Mouse (Mus musculus) bone marrow macrophage, adult 2 months (primary cell): ENCODE results near the gene Kcnip3. TPM values are rescaled to one million over a fixed set of nuclear protein-coding genes. Genes with fewer than 3 reads are reported as not detected.

Experiments
- H3K27ac ChIP-seq: 2 replicates; pipeline ENCODE4 v1.5.1; 2012; ENCODE audit warnings: low read depth, low read length; ENCODE audit not compliant: insufficient read depth
- H3K4me1 ChIP-seq: 2 replicates; pipeline ENCODE4 v1.6.1; 2012; ENCODE audit warnings: low read length; ENCODE audit not compliant: control insufficient read depth, insufficient read depth
- H3K4me3 ChIP-seq: 2 replicates; pipeline ENCODE4 v1.5.1; 2012; ENCODE audit warnings: mild to moderate bottlenecking, low read length, moderate library complexity; ENCODE audit not compliant: insufficient read depth
- CTCF ChIP-seq: IDR thresholded peaks from 2 replicates; pipeline ENCODE4 v1.5.1; 2012; ENCODE audit warnings: low read depth, mild to moderate bottlenecking, low read length, moderate library complexity
- POLR2A ChIP-seq: IDR thresholded peaks from 2 replicates; pipeline ENCODE4 v1.6.1; 2012; ENCODE audit warnings: mild to moderate bottlenecking, low read depth, low read length, borderline replicate concordance
- polyA plus RNA-seq: library from polyadenylated mRNA; stranded (reverse); fragments of >200 nt; gene quantifications from 2 replicates; pipeline ENCODE4 v1.2.4, GENCODE M21; 2012; ENCODE audit not compliant: missing spikeins, insufficient read depth, insufficient read length

The Kcnip3 gene
- not detected in 2 replicates for polyA plus RNA-seq

GRCm38 (mm10) chr2:127522006-127522441 is at the start of gene Kcnip3:
Gene Kcnip3 (minus strand): TSS chr2:127522094.
- H3K4me1 ChIP-seq = peaks cover 41% of the 10 kb centered on the region
- H3K27ac ChIP-seq = no peak within 1 kb of the TSS
- TF ChIP-seq CTCF (no peak), POLR2A (no peak)
- no peak within 1 kb of the TSS for H3K4me3 ChIP-seq

GRCm38 (mm10) chr2:127559070-127559966 is 37.4 kb upstream of the Kcnip3 start:
- TF ChIP-seq CTCF = peak; percentile 79
- TF ChIP-seq POLR2A = no peak
- no peak overlapping the region for H3K4me3 ChIP-seq
- no peaks in the 10 kb centered on the region for H3K4me1 ChIP-seq
- H3K27ac ChIP-seq = no peak overlapping the region

GRCm38 (mm10) chr2:127551078-127551477 is 29.2 kb upstream of the Kcnip3 start:
- TF ChIP-seq POLR2A (no peak), CTCF (peak; percentile 23; the same call in 1 of the 2 replicates)
- no peaks in the 10 kb centered on the region for H3K4me1 ChIP-seq
- no peak overlapping the region for H3K27ac ChIP-seq
- H3K4me3 ChIP-seq = no peak overlapping the region

GRCm38 (mm10) chr2:127550446-127550845 is 28.6 kb upstream of the Kcnip3 start:
- Histone ChIP-seq H3K27ac (no peak overlapping the region), H3K4me3 (no peak overlapping the region), H3K4me1 (no peaks in the 10 kb centered on the region)
- TF ChIP-seq CTCF = no peak
- no peak for TF ChIP-seq POLR2A

GRCm38 (mm10) chr2:127549711-127550110 is 27.8 kb upstream of the Kcnip3 start:
- no peak overlapping the region for H3K27ac ChIP-seq
- H3K4me3 ChIP-seq = no peak overlapping the region
- TF ChIP-seq POLR2A (no peak), CTCF (no peak)
- H3K4me1 ChIP-seq = no peaks in the 10 kb centered on the region

GRCm38 (mm10) chr2:127548342-127549074 is 26.6 kb upstream of the Kcnip3 start:
- TF ChIP-seq CTCF (no peak), POLR2A (no peak)
- Histone ChIP-seq H3K4me3 (no peak overlapping the region), H3K4me1 (no peaks in the 10 kb centered on the region), H3K27ac (no peak overlapping the region)

GRCm38 (mm10) chr2:127541697-127542096 is 19.8 kb upstream of the Kcnip3 start:
- H3K4me1 ChIP-seq = no peaks in the 10 kb centered on the region
- H3K4me3 ChIP-seq = no peak overlapping the region
- H3K27ac ChIP-seq = no peak overlapping the region
- TF ChIP-seq CTCF (no peak), POLR2A (no peak)

GRCm38 (mm10) chr2:127541185-127541584 is 19.3 kb upstream of the Kcnip3 start, which contains the start of gene Prom2:
Gene Prom2 (minus strand): TSS chr2:127541467.
- TF ChIP-seq CTCF = no peak
- TF ChIP-seq POLR2A = no peak
- no peak within 1 kb of the TSS for H3K4me3 ChIP-seq
- no peaks in the 10 kb centered on the region for H3K4me1 ChIP-seq
- no peak within 1 kb of the TSS for H3K27ac ChIP-seq

GRCm38 (mm10) chr2:127539494-127539893 is 17.6 kb upstream of the Kcnip3 start:
- no peaks in the 10 kb centered on the region for H3K4me1 ChIP-seq
- H3K27ac ChIP-seq = no peak overlapping the region
- TF ChIP-seq POLR2A = no peak
- peak; percentile 10; the same call in 1 of the 2 replicates for TF ChIP-seq CTCF

More at GRCm38 (mm10) chr2:127539494-127539893, 17.6 kb upstream of the Kcnip3 start:
- H3K4me3 ChIP-seq = no peak overlapping the region
